Mouse (Mus musculus): ENCODE results near the gene Slc9a5. TPM values are rescaled to one million over a fixed set of nuclear protein-coding genes. Genes with fewer than 3 reads are reported as not detected.
A peak's percentile ranks its signal among the peaks of the same experiment; 100 is the strongest.

Slc9a5 gene
- polyA plus RNA-seq, 1 experiment from 2014 or later, result 4.1 TPM

- no peak overlapping the region for H3K4me2 ChIP-seq (ENCODE audit: low read depth)
- no peak for ATAC-seq (ENCODE audit: insufficient read depth, low FRiP score, low TSS enrichment)
- no peak overlapping the region for H3K9ac ChIP-seq (ENCODE audit: low read length)
- WGBS, result 51% methylated on average over 1 of the region's 1 CpGs
- H3K9me3 ChIP-seq (ENCODE audit: control insufficient read depth, low read length), result no peaks in the 10 kb centered on the region
- no peaks in the 10 kb centered on the region for H3K4me1 ChIP-seq (ENCODE audit: control insufficient read depth, insufficient read depth, low read length)
- no peaks in the 10 kb centered on the region for H3K27me3 ChIP-seq (ENCODE audit: control insufficient read depth, insufficient read depth, low read length)
- no peaks in the 10 kb centered on the region for H3K36me3 ChIP-seq (ENCODE audit: control insufficient read depth, insufficient read depth, low read length)
- no peak for DNase-seq (ENCODE audit: low spot score)
- H3K27ac ChIP-seq (ENCODE audit: low read depth, low read length), result no peak overlapping the region
- H3K4me3 ChIP-seq (ENCODE audit: low read depth, low read length), result no peak overlapping the region
These were observed 55.9 kb downstream of the Slc9a5 start for GRCm38 (mm10) chr8:105404496-105404895.

DNA sequence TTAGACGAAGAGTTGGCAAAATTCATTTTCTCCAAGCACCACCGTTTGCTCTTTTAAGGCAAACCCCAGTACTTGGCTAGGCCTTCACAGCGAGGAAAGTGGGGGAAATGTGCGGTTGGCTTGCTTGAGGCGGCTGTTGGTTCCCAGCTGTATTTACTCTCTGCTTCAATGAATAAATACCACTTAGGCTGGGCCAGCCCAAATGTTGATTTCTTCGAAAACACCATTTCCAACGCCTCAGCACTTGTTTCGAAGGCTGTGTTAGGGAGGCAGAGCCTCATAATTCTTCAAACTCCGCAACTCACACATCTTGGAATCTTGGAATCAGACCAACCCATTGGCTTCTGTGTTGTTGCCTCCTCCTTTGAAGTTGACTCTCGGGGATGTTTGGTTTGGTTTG lies 57.8 kb downstream of the Slc9a5 start:
- 75% methylated on average over 10 of the region's 10 CpGs for WGBS
- H3K36me3 ChIP-seq (ENCODE audit: control insufficient read depth, insufficient read depth, low read length), result no peaks in the 10 kb centered on the region
- no peak overlapping the region for H3K4me2 ChIP-seq (ENCODE audit: low read depth)
- no peaks in the 10 kb centered on the region for H3K4me1 ChIP-seq (ENCODE audit: control insufficient read depth, insufficient read depth, low read length)
- H3K9ac ChIP-seq (ENCODE audit: low read length), result no peak overlapping the region
- DNase-seq (ENCODE audit: low spot score), result no peak
- no peak for ATAC-seq (ENCODE audit: insufficient read depth, low FRiP score, low TSS enrichment)
- no peak overlapping the region for H3K4me3 ChIP-seq (ENCODE audit: low read depth, low read length)
- no peak overlapping the region for H3K27ac ChIP-seq (ENCODE audit: low read depth, low read length)
- H3K9me3 ChIP-seq (ENCODE audit: control insufficient read depth, low read length), result no peaks in the 10 kb centered on the region
- H3K27me3 ChIP-seq (ENCODE audit: control insufficient read depth, insufficient read depth, low read length), result no peaks in the 10 kb centered on the region

DNA sequence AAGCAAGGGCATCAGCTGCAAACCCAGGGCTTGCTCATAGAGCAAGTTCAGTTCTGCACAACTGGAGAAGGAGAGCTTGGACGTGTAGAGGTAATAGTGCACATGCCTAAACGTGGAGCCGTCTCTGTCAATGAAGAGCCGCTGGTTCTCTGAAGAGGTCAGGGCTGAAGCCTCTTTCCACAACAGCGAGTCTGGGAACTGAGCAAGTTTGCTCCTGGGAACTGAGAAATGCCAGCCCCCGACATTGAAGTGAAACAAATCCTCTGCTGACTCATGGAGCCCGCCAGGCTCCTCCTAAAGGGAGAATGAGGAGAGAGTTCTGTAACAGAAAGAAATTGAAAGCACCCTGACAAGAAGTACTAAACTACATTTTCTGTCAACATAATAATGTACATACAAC lies 59.7 kb downstream of the Slc9a5 start:
- Histone ChIP-seq H3K9me3 (ENCODE audit: control insufficient read depth, low read length) (no peaks in the 10 kb centered on the region), H3K4me3 (ENCODE audit: low read depth, low read length) (no peak overlapping the region), H3K36me3 (ENCODE audit: control insufficient read depth, insufficient read depth, low read length) (no peaks in the 10 kb centered on the region), H3K4me2 (ENCODE audit: low read depth) (no peak overlapping the region), H3K4me1 (ENCODE audit: control insufficient read depth, insufficient read depth, low read length) (no peaks in the 10 kb centered on the region), H3K9ac (ENCODE audit: low read length) (no peak overlapping the region), H3K27me3 (ENCODE audit: control insufficient read depth, insufficient read depth, low read length) (no peaks in the 10 kb centered on the region), H3K27ac (ENCODE audit: low read depth, low read length) (no peak overlapping the region)
- ATAC-seq (ENCODE audit: insufficient read depth, low FRiP score, low TSS enrichment), result no peak
- 69% methylated on average over 7 of the region's 7 CpGs for WGBS
- DNase-seq (ENCODE audit: low spot score), result no peak

- H3K4me1 ChIP-seq (ENCODE audit: control insufficient read depth, insufficient read depth, low read length), result no peaks in the 10 kb centered on the region
- H3K9ac ChIP-seq (ENCODE audit: low read length), result no peak overlapping the region
- no peak for DNase-seq (ENCODE audit: low spot score)
- H3K9me3 ChIP-seq (ENCODE audit: control insufficient read depth, low read length), result no peaks in the 10 kb centered on the region
- no peak overlapping the region for H3K4me2 ChIP-seq (ENCODE audit: low read depth)
- H3K4me3 ChIP-seq (ENCODE audit: low read depth, low read length), result no peak overlapping the region
- no peak for ATAC-seq (ENCODE audit: insufficient read depth, low FRiP score, low TSS enrichment)
- H3K27me3 ChIP-seq (ENCODE audit: control insufficient read depth, insufficient read depth, low read length), result peaks cover 6% of the 10 kb centered on the region; the same call in 1 of the 2 replicates
- no peak overlapping the region for H3K27ac ChIP-seq (ENCODE audit: low read depth, low read length)
- 97% methylated on average over 6 of the region's 6 CpGs for WGBS
- no peaks in the 10 kb centered on the region for H3K36me3 ChIP-seq (ENCODE audit: control insufficient read depth, insufficient read depth, low read length)
These were observed 61.3 kb downstream of the Slc9a5 start for GRCm38 (mm10) chr8:105409947-105410346.

DNA sequence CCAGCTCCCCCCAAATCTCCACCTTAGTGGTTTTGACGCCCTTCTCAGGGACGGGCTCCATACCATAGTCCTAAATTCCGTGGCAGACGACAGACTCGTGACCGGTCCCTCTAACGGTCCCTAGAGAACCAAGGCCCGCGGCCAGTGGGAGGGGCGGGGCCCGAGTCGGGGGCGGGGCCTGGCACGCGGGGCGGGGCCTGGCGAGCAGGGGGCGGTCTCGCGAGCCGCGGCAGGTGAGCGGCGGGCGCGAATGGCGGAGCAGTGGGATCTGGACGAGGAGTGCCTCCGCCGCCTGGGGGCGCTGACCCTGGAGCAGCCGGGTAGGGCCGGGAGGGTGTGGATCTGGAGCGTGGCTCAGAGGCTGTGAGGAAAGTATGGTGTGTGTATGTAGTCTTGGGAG lies 64.7 kb downstream of the Slc9a5 start, which contains the start of the genes Kctd19 and Lrrc36:
Gene Kctd19 (minus strand): TSS at position 112 of the 400 bp plus-strand sequence.
Gene Lrrc36 (plus strand): TSS at position 181 of the 400 bp plus-strand sequence.
- H3K4me1 ChIP-seq (ENCODE audit: control insufficient read depth, insufficient read depth, low read length), result no peaks in the 10 kb centered on the region
- H3K4me2 ChIP-seq (ENCODE audit: low read depth), result peak within 1 kb of the TSS; percentile 47
- no peaks in the 10 kb centered on the region for H3K9me3 ChIP-seq (ENCODE audit: control insufficient read depth, low read length)
- DNase-seq (ENCODE audit: low spot score) (peak; percentile 68), ATAC-seq (ENCODE audit: insufficient read depth, low FRiP score, low TSS enrichment) (peak; percentile 73)
- H3K27ac ChIP-seq (ENCODE audit: low read depth, low read length), result no peak within 1 kb of the TSS
- H3K27me3 ChIP-seq (ENCODE audit: control insufficient read depth, insufficient read depth, low read length), result peaks cover 10% of the 10 kb centered on the region; the same call in 1 of the 2 replicates
- H3K9ac ChIP-seq (ENCODE audit: low read length), result no peak within 1 kb of the TSS
- H3K36me3 ChIP-seq (ENCODE audit: control insufficient read depth, insufficient read depth, low read length), result no peaks in the 10 kb centered on the region
- 3% methylated on average over 30 of the region's 34 CpGs for WGBS
- peak within 1 kb of the TSS; percentile 21 for H3K4me3 ChIP-seq (ENCODE audit: low read depth, low read length)

DNA sequence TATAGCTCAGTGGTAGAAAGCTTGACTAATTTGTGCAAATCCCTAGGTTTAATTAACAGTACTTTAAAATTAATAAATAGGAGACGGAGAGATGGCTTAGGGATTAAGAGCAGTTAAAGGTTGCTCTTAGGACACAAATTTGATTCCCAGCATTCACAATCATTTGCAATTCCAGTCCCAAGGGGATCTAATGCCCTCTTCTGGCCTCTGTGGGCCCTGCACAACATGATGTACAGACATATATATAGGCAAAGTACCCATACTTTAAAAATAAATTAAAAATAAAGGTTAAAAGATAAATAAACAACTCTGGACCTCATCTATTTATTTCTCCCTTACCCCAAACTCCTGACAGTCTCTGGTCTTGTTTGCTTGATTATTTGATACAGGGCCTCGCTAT lies 70.3 kb downstream of the Slc9a5 start:
- Histone ChIP-seq H3K9ac (ENCODE audit: low read length) (no peak overlapping the region), H3K27me3 (ENCODE audit: control insufficient read depth, insufficient read depth, low read length) (peaks cover 6% of the 10 kb centered on the region; the same call in 1 of the 2 replicates), H3K4me1 (ENCODE audit: control insufficient read depth, insufficient read depth, low read length) (no peaks in the 10 kb centered on the region), H3K36me3 (ENCODE audit: control insufficient read depth, insufficient read depth, low read length) (no peaks in the 10 kb centered on the region), H3K27ac (ENCODE audit: low read depth, low read length) (no peak overlapping the region), H3K9me3 (ENCODE audit: control insufficient read depth, low read length) (no peaks in the 10 kb centered on the region), H3K4me2 (ENCODE audit: low read depth) (no peak overlapping the region), H3K4me3 (ENCODE audit: low read depth, low read length) (no peak overlapping the region)
- DNase-seq (ENCODE audit: low spot score) (no peak), ATAC-seq (ENCODE audit: insufficient read depth, low FRiP score, low TSS enrichment) (no peak)
- WGBS, result 92% methylated on average over 2 of the region's 2 CpGs

MicroRNAs within 50 kb of the gene (microRNA counts, 519-probe panel; counts per million panel counts)
- microRNA mmu-miR-328, result 3,152 counts per million, percentile 66 among the panel's probes with 10 or more counts

Small RNA genes lying within 50 kb of the gene (microRNA-seq; reads per million reads assigned to microRNA genes)
- gene Gm27320 (not detected), gene Mir328 (188 reads per million, percentile 58 among the genes with 10 or more reads in this experiment)

Other genes with a start within 250 kb of the Slc9a5 start
- not detected in 2 replicates for gene Ces4a, start 217.0 kb upstream of the Slc9a5 start, polyA plus RNA-seq (2014; fragmentation: Nextera tagmentation; extraction: Ambion mirVana)
- gene Cbfb, start 178.2 kb upstream of the Slc9a5 start, polyA plus RNA-seq (2014; fragmentation: Nextera tagmentation; extraction: Ambion mirVana), result 75.4 and 79.8 TPM in 2 replicates
- gene D230025D16Rik, start 123.7 kb upstream of the Slc9a5 start, polyA plus RNA-seq (2014; fragmentation: Nextera tagmentation; extraction: Ambion mirVana), result 28.9 and 31.5 TPM in 2 replicates
- gene B3gnt9, start 93.7 kb upstream of the Slc9a5 start, polyA plus RNA-seq (2014; fragmentation: Nextera tagmentation; extraction: Ambion mirVana), result 3.5 and 3.6 TPM in 2 replicates
- 14.9 and 18.4 TPM in 2 replicates for gene Tradd, start 84.2 kb upstream of the Slc9a5 start, polyA plus RNA-seq (2014; fragmentation: Nextera tagmentation; extraction: Ambion mirVana)
- gene Fbxl8, start 84.2 kb upstream of the Slc9a5 start, polyA plus RNA-seq (2014; fragmentation: Nextera tagmentation; extraction: Ambion mirVana), result 0.66 and 1.0 TPM in 2 replicates
- not detected in 2 replicates for gene Hsf4, start 79.0 kb upstream of the Slc9a5 start, polyA plus RNA-seq (2014; fragmentation: Nextera tagmentation; extraction: Ambion mirVana)
- gene Nol3, start 72.7 kb upstream of the Slc9a5 start, polyA plus RNA-seq (2014; fragmentation: Nextera tagmentation; extraction: Ambion mirVana), result 2.7 and 3.5 TPM in 2 replicates
- gene 4931428F04Rik, start 59.0 kb upstream of the Slc9a5 start, polyA plus RNA-seq (2014; fragmentation: Nextera tagmentation; extraction: Ambion mirVana), result 46.1 and 50.8 TPM in 2 replicates
- gene Exoc3l, start 52.7 kb upstream of the Slc9a5 start, polyA plus RNA-seq (2014; fragmentation: Nextera tagmentation; extraction: Ambion mirVana), result 12.1 and 13.9 TPM in 2 replicates
- 103 and 107 TPM in 2 replicates for gene E2f4, start 51.2 kb upstream of the Slc9a5 start, polyA plus RNA-seq (2014; fragmentation: Nextera tagmentation; extraction: Ambion mirVana)
- 1.0 and 1.9 TPM in 2 replicates for gene Elmo3, start 43.2 kb upstream of the Slc9a5 start, polyA plus RNA-seq (2014; fragmentation: Nextera tagmentation; extraction: Ambion mirVana)
- gene Lrrc29, start 22.6 kb upstream of the Slc9a5 start, polyA plus RNA-seq (2014; fragmentation: Nextera tagmentation; extraction: Ambion mirVana), result 1.3 and 1.4 TPM in 2 replicates
- 111 TPM in 2 replicates for gene Tmem208, start 22.5 kb upstream of the Slc9a5 start, polyA plus RNA-seq (2014; fragmentation: Nextera tagmentation; extraction: Ambion mirVana)
- 1.8 and 1.9 TPM in 2 replicates for gene Fhod1, start 890 bp upstream of the Slc9a5 start, polyA plus RNA-seq (2014; fragmentation: Nextera tagmentation; extraction: Ambion mirVana)
- gene Plekhg4, start 24.4 kb downstream of the Slc9a5 start, polyA plus RNA-seq (2014; fragmentation: Nextera tagmentation; extraction: Ambion mirVana), result 0.54 and 0.89 TPM in 2 replicates
- not detected in 2 replicates for gene Kctd19, start 64.7 kb downstream of the Slc9a5 start, polyA plus RNA-seq (2014; fragmentation: Nextera tagmentation; extraction: Ambion mirVana)
- gene Lrrc36, start 64.7 kb downstream of the Slc9a5 start, polyA plus RNA-seq (2014; fragmentation: Nextera tagmentation; extraction: Ambion mirVana), result 0.92 and 1.6 TPM in 2 replicates
- gene Tppp3, start 122.7 kb downstream of the Slc9a5 start, polyA plus RNA-seq (2014; fragmentation: Nextera tagmentation; extraction: Ambion mirVana), result 218 and 229 TPM in 2 replicates
- gene Zdhhc1, start 148.1 kb downstream of the Slc9a5 start, polyA plus RNA-seq (2014; fragmentation: Nextera tagmentation; extraction: Ambion mirVana), result 18.5 and 18.9 TPM in 2 replicates
- 22.5 and 23.9 TPM in 2 replicates for gene Hsd11b2, start 169.9 kb downstream of the Slc9a5 start, polyA plus RNA-seq (2014; fragmentation: Nextera tagmentation; extraction: Ambion mirVana)
- gene Atp6v0d1, start 217.2 kb downstream of the Slc9a5 start, polyA plus RNA-seq (2014; fragmentation: Nextera tagmentation; extraction: Ambion mirVana), result 137 and 148 TPM in 2 replicates